Mouse (Mus musculus) spleen, postnatal 4 days (tissue): ENCODE measurements around the gene Knop1.

Source experiments
- DNase-seq, 2 experiments: peaks; one replicate each; pipeline ENCODE4 v3.0.0; 2022; ENCODE audit warnings: low spot score in 2 of 2

Gene Knop1

GRCm38 (mm10) chr7:118855877-118856304, at the start of gene Knop1:
Gene Knop1 (minus strand): TSS chr7:118856254.
- DNase-seq, result no peak

GRCm38 (mm10) chr7:118904530-118904929, 48.5 kb upstream of the Knop1 start:
- DNase-seq, result no peak

DNA sequence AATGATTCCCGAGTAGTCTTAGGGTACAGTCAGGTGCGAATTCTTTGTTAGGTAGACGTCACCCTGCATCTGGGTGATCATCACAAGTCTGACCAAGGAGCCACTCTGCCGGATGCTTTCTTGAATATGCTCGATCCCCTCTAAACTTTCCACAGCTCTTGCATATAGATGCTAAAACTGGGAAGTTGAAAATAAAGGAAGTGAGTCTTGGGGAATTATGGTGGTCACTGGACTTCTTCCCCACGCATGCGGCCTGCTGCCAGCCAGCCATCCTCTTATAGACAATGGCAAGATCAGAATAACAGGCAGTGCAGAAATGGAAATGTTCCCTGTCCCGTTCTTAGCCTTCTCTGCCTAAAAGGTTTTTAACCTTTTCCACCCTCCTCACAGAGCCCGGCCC, 47.8 kb upstream of the Knop1 start:
- no peak for DNase-seq

- DNase-seq, result no peak
Observed at GRCm38 (mm10) chr7:118902944-118903343, 46.9 kb upstream of the Knop1 start.

GRCm38 (mm10) chr7:118900090-118900489, 44.0 kb upstream of the Knop1 start:
- DNase-seq, result no peak

DNA sequence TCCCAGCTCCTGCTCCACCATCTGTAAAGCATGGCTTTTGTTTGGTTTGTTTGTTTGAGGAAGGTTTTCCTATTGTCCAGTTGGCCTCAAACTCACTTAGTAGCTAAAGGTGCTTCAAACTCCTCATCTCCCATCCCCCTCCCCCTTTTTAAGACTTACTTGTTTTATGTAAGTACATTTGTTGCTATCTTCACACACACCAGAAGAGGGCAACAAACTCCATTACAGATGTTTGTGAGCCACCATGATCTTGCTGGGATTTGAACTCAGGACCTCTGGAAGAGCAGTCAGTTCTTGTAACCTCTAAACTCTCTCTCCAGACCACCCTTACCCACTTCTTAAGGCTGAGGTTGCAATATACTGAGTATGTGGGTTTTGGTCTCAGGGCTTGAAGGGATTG, 42.0 kb upstream of the Knop1 start:
- no peak for DNase-seq

DNA sequence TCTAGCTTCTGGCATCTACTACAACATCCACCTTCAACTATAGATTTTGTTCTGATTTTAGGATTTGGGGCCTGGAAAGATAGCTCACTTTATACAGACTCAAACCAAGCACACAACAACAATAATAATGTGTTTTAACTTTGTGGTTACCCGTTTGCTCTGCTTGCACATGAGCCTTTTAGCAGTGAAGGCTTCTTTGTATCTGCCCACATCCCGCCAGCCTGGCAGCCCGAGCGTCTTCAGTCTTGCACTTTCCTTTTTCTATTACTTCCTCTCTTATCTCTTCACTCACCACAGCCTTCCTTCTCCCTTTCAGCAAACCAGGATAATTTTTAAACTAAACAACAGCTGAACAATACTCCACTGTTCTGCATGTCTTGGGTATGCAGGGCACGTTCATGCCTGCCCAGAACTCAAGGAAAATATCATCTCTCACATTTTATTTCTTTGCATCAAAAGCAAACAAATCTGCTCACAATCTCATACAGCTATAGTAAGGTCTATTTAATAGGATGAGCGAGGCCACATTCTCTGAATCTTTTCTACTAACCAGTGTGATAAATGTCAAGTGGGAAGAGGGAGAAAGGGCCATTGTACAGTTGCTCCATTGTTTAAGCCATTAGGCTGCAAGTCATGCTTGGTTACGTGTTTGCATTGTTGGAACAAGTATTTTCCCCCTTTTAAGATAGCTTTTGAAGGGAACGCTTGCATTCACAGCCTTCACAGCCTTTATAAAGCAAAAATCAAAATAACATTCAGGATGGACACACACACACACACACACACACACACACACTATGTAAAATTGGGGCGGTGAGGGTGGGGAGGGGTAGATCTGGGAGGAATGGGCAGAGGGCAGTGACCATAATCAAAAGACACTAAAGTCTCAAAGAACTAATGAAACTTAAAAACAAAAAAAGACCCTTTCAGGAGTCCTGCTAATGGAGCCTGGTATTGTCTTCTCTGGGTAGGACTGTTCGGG, 39.7 kb upstream of the Knop1 start:
- DNase-seq, result no peak

GRCm38 (mm10) chr7:118889046-118889680, 33.1 kb upstream of the Knop1 start:
- no peak for DNase-seq

DNA sequence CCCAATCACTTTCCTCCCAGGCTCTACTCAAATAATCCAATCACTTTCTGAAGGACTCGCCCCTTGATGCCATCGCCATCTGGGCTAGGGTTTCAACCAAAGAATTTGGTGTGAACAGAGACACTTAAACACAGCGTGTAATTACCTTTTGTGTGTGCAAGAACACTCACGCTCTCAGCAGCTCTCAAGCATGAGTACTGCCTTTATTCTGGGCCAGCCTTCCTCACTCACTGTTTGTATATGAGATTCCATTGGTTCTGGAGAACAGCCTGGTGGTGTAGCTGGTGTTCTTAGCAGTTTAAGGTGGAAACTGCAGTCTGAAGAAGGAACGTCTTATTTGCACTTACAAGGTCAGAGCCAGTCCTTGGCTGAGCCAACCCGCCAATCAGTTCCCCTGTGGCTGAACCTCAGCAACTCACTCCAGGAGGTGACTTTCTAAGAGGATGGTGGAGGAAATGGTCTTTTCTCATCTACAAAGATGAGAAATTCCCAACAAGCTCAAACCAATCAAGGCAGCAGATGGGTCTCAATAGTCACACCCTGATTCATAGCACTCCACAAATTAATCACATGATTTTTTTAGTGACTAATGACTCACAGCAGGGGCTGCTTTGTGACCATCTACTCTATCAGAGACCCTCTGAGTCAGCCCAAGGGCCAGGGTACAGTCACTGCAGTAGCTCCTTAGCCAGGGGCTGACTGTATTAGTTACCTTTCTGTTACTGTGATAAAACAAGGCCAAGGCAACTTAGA, 31.4 kb upstream of the Knop1 start:
- no peak for DNase-seq

DNA sequence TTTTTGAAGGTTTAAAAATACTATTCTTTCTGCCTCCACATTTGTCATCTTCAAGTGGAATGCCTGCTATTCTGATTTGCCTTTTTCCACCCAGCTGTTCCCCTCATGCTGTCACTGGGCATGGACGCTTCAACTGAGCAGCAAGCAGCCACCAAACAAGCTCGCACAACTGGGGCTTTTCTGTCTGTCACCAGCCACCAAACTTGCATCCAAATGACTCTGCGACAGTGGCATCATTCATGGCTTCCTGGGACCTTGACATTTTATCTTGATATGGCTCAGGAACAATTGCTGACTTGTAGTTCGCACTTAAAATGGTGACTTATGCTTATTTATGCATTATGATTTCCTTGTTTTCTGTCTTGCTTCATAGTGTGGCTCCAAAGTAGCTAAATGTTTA, 28.9 kb upstream of the Knop1 start:
- DNase-seq, result no peak

GRCm38 (mm10) chr7:118883957-118884356, 27.9 kb upstream of the Knop1 start:
- no peak for DNase-seq

DNA sequence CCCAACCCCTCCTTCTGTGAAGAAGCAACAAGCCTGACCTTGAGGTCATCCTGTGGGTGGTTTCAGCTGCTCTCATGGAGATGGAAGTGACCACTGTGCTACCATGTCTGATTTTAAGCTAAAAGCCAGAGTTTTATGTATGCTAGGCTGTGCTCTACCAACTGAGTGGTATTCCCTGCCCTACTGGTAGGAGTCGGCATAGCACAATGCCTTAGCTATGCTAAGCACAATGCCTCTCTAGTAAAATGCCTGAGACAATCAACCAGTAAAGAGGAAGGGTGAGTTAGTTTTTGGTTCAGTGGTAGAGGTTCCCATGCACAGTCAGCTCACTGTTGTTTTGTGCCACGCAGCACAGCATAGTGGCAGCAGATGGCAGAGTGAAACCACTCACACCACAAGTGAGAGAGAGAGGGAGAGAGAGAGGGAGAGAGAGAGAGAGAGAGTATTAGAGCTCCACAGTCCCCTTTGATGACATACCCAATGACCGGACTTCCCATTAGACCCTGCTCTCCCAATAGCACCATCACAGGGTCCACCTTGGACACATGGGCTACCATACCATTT, 23.5 kb upstream of the Knop1 start:
- DNase-seq, result no peak

GRCm38 (mm10) chr7:118865362-118865761, 9.3 kb upstream of the Knop1 start:
- no peak for DNase-seq

DNA sequence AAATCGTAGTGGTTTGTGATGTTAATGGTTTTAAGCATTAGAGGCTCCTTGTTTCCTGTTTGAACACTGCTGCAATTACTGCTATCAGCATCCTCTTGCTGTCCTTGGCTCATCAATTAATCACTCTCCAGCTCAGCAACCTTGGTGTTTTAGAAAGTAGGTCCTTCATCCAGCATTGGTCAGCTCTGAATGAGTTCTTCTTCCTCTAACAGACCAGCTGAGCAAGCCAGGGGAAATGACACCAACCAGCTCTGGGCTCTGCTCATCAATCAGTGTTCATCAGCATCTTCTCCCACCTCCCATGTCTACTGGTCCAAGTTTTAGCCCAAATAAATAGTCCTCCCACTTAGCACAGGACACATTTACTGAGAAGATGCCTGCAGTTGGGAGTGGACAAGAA, 2.6 kb upstream of the Knop1 start:
- no peak for DNase-seq

DNA sequence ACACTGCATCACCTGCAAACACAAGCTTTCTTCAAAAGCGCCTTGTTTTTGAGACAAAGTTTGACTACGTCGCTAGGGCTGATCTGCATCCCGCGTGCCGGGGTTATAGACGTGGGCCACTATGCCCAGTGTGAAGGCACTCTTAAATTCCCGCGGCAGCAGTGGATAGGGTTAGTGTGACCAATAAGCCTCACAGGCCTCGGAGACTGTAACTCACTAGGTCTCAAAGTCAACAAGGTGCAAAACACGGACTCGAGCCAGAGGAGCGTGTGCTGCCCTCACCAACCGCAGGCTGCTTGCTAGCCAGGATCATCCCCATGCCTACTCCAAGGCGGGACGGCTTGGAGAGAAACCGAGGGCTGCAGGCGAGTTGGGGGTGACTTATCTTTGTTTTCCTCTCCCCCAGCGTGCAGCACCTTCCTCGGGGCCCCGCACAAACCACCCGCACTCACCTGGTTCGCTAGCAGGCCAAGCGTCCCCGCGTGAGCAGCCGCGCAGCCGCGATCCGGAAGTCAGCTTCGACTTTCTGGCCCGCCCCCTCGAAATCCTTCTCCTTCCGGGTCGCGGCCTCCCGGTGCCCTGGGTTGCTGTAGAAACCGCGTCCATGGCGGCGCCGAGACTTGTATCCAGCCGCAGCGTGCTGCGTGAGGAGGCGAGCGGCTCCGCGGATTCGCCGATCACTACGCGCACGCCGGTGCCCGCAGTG, 730 bp downstream of the Knop1 start, which contains the start of gene Iqck:
Gene Iqck, plus strand, starts transcription at position 582 of the 706 bp plus-strand sequence.
- peak; percentile 86 to 94 for DNase-seq

- DNase-seq, result no peak
Observed at GRCm38 (mm10) chr7:118854606-118855005, 1.4 kb downstream of the Knop1 start.

DNA sequence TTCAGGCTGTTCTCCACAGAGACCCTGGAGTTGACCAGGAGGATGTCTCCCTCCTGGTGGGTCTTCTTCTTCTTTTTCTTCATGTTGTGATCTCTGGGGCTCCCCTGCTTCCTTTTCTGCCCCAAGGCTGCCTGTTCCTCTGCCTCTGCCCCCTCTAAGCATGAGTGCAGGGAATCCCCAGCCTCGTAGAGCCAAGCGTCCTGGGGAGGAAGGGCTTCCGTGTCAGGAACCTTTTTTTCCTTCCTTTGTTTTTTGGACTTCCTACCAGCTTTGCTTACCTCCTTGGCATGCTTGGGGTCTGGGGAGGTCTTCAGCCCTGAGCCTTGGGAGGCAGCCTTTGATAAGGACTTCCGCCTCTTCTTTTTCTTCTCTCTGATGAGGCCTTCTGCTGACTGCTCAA, 3.4 kb downstream of the Knop1 start:
- DNase-seq, result no peak

GRCm38 (mm10) chr7:118851571-118851970, 4.5 kb downstream of the Knop1 start:
- DNase-seq, result no peak

DNA sequence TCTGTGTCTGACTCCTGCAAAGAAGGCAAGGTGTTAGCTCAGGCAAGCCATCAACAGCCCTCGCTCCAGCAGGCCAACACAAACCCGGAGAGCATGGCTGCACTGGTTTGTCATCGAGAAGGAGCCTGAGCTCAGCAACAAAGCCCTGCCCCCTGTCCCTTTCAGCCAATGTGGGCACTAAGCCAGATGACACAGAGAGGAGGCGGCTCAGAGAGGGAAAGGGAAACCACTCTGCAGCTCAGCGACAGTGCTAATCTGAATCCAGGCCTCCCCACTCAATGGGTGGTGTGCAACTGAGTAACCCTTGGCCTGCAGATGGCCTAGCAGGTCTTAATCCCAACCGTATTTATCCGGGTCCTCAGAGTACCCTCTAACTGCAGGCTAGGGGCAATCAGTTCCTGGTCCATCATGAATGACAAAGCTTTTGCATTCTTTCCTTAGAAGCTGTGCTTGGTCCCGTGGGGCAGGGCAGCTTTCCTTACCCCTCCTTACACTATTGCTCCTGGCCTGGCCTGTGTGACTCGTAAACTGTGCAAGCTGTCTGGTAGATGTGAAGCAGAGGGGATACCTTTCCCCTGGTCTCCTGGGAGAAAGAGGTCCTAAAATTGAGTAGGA, 5.3 kb downstream of the Knop1 start:
- no peak for DNase-seq

DNA sequence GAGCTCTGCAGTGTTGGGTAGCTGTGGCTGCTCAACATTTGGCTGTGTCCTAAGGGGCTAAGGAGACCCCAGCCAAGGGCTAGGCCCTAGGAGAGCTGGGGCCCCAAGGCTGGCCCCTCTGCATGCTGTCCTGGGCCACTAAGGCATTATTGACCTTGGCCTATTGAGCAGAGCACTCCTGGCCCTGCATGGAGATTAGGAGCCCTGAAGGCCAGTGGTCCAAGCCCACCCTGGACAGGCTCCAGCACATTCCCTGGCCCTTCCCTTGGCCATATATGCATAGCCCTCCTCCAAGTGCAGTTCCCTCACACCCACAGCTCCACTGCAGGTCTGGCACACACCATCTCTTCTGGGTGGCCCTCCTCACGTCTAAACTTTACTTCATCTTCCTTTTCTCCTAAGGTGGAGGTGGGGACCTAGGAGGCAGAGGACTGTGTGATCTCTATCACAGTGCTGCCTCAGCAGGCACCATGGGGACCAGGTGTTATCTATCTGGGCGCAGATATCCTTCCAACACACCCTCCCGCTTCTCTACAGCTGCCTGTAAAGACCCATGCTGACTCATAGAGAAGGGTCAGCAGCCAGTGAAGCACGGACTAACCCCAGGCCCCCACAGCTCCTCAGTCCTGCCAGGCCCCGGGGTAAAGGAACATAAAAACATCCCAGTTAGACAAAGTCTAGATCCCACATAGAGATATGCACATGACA, 6.4 kb downstream of the Knop1 start:
- no peak for DNase-seq
